Mouse (Mus musculus): ENCODE results near the gene Fam229b. TPM values are rescaled to one million over a fixed set of nuclear protein-coding genes. Genes with fewer than 3 reads are reported as not detected.

Gene Fam229b
- 10 to 100 TPM; 13.1 to 14.5 TPM for total RNA-seq (2021)
- long read RNA-seq, partial matches to known transcripts, result 1 of 8 reads
- long read RNA-seq, other reads (novel, unspliced or antisense), result 1 of 8 reads

DNA sequence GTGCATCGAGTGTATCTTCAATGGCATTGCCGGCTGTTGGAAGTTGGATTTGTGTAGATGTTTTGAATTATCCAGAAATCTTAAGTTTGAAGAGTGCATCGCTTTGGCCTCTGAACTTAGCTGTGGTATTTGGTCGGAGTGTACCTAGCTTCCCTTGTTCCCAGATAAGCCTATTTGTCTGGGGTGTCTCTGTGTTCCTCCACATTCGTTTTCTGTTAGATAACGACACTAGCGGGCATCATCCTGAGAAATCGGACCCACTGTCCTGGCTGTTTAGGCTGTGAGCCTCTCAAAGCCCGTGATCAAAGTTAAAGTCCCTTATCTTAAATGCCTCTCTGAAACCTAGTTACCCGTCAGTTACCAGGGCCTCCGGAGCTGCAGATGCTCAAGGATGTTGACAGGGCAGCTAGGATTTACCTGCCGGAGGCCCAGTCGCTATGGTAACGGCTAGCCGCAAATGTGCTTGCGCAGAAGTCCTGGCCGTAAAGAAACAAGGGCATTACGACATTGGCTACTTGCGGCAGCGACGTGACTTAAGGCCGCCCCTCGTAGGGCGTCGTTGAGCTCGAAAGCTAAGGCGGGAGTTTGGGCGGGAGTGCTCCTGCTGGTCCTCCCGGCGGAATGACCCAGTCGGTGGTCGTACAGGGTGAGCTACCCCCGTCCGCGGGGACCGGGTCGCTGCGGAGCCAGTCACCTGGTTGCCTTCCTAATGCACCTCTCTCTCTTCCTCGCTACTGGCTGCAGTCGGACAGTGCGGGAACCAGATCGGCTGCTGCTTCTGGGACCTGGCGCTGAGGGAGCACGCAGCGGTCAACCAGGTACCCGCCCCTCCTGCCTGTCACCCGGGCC lies at the start of gene Fam229b, which contains the start of gene Tube1:
Gene Fam229b, minus strand, starts transcription at position 453 of the 849 bp plus-strand sequence.
Gene Tube1, plus strand, starts transcription at position 515 of the 849 bp plus-strand sequence.
- DNase-seq (ENCODE audit: low spot score in 2 of 2), result peak; percentile 92

- no peak for DNase-seq (ENCODE audit: low spot score in 2 of 2)
Measured at GRCm38 (mm10) chr10:39176981-39177380, 43.3 kb upstream of the Fam229b start.

GRCm38 (mm10) chr10:39173077-39173476 lies 39.4 kb upstream of the Fam229b start:
- peak in 1 of 2 experiments; percentile 46 for DNase-seq (ENCODE audit: low spot score in 2 of 2)

DNA sequence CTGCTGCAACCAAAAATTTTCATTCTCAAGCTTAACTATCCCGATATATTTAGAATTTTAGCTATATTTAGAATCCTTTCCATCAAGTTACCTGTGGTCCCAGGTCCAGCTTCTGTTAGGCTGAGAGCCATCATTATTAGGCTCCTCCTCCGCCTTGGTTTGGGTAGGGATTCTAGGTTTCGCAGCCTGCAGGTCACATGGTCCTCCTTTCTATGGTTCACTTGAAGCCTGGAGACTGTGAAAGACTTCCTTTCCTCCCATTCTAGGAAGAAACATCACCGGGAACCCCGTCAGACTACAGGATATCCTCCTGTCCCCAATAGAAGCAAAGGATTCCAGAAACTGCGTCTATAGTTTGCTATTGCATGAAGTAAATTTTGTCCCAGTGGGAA lies 38.8 kb upstream of the Fam229b start:
- DNase-seq (ENCODE audit: low spot score in 2 of 2), result no peak

DNA sequence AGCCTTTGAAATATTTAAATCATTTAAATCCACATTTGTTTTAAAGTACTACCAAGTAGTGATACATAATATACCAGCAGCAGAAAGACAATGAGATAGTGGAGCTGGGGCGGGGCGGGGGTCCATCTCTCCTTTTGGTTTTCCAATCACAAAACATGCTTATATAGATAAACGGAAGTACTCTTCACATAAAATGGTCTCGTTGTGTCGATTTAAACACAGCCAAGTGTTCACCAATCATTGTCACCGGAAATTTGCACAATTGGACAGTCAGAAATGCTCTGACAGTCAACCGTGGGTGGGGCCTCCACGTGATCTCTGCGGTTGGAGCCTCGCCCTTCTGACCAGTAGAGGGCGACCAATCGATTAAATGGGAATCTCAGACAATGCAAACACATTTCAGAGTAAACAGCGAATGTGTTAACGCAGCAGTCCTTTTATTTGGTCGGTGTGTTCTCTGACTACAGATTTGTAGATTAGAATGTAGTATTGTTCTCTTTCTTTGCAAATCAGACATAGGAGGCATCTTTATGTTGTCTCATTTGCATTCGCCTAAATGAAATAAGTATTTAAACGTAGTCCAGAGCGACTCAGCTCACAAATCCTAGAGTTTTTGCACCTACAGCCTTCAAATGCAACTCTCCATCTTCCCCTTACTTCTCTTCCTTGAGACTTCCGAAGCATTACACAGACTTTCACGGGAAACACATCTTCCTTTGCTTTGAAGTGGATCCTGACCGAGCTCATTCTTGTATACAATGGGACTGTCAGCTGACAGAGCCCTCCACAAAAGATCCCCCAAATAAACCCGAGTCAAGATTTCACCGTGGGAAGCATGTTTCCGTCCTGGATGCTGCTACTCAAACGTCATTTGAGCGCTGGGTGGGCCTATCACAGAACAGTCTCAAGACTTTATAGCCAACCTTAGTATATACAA lies 38.2 kb upstream of the Fam229b start:
- peak; percentile 89 to 92 for DNase-seq (ENCODE audit: low spot score in 2 of 2)

GRCm38 (mm10) chr10:39171134-39171533 lies 37.4 kb upstream of the Fam229b start:
- DNase-seq (ENCODE audit: low spot score in 2 of 2), result peak; percentile 96 to 97

- peak in 1 of 2 experiments; percentile 26 for DNase-seq (ENCODE audit: low spot score in 2 of 2)
Measured at GRCm38 (mm10) chr10:39170706-39171105, 37.0 kb upstream of the Fam229b start.

DNA sequence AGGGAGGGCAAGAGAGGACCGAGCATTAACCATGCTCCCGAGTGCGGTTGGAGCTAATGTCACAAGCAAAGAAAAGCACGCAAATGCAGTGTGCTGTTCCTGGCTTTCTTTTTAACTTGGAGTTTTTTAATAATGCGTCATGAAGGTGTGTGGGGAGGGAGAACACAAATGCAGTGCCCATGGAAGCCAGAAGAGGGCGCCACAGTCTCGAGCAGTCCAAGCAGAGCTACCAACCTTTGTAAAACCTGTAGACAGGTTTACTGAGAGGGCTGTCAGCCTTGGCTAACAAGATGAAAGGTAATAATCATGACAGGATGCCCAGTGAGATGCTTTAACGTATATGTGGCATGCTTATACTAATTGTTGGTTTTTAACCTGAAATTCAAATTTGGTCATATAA lies 36.5 kb upstream of the Fam229b start:
- peak; percentile 86 to 88 for DNase-seq (ENCODE audit: low spot score in 2 of 2)

DNA sequence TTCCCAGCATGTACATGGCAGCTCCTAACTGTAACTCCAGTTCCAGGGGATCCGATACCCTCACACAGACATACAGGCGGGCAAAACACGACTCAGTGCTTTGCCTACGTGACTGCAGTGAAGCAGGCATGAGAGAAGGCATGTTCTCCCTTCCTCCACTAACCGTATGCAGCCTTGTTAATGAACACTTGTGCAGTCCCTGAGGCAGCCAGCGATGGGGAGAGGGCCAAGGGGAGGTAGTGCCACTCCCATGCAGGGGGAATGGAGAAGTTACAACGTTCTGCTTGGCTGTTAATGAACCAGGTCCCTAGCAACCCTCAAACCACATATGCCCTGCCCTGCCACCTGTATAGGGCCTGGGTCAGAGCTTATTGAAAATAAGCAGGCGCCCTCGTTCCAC lies 35.9 kb upstream of the Fam229b start:
- DNase-seq (ENCODE audit: low spot score in 2 of 2), result peak in 1 of 2 experiments; percentile 33

- DNase-seq (ENCODE audit: low spot score in 2 of 2), result no peak
Measured at GRCm38 (mm10) chr10:39167611-39168010, 33.9 kb upstream of the Fam229b start.

- peak; percentile 51 to 68 for DNase-seq (ENCODE audit: low spot score in 2 of 2)
Measured at GRCm38 (mm10) chr10:39165632-39166115, 32.0 kb upstream of the Fam229b start.

DNA sequence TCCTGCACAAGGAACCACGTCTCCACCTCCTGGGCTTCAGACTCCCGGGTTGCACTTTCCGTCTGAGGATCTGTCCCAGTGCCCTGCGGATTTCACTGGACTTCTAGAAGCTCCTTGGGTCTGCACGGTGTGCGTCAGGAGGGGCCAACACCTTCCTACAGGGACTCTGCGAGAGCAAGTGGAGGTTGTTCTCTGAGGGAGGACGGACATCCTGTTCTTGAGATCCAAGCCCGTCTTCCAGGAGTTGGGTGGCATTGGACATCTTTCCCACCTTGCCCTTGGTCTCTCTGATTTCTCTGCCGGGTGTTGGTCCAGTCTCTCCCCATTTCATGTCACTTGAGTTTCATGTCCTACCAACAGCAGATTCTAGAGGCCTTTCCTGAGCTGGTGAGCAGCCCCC lies 30.0 kb upstream of the Fam229b start, which contains the start of gene Ccn6:
Gene Ccn6, minus strand, starts transcription at position 101 of the 400 bp plus-strand sequence.
- no peak for DNase-seq (ENCODE audit: low spot score in 2 of 2)

DNA sequence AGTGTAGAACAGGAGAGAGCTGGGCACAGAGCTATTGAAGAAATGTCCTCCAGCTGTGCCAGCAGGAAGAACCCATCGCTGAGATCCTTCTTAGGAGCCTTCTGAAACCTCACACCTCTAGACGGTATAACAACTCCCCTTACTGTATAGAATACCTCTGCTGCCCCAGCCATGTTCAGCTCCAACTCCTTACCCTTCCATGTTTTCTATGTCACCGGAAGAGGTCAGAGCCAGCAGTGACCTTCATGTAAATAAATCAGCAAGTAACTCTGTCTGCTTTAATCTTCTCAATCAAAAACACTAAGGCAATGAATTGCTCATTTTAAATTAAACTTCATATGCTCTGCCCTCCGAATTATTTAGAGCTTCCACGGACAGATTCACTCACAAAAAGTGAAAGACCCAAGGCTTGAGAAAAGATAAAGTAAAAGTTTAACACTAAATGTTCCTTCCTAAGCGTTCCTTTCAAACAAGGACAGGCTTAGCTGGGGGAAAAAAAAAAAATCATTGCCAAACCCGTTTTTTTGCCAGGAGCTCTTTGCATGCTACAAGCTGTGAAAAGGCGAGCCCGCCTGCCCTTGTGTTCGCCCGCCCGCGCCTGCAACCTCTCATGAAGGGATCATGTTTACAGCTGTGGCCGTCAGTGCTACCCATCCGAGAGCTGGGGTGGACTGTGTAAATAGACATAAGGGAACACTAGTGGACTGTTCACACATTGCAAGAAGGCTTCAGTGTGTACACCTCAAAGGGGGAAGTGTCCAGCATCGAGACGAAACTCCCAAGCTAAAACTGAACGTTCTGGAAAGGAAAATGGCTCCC lies 29.2 kb upstream of the Fam229b start:
- peak in 1 of 2 experiments; percentile 24 for DNase-seq (ENCODE audit: low spot score in 2 of 2)

DNA sequence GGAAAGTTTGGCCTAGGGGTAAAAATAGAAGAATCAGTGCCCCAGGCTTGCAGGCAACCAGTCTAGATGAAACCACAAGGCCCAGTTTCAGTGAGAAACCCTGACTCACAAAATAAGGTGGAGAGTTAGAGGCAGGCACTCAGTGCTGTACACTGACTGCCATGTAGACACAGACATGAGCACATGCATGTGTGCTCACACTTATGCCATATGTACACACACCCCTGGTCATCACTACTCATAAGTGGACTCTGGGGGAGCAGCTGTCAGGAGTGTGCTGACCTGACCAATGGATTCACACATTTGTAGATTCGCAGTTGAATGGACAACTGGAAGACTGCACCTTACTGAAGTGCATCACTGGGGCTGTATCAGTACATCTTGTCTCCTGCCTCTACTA lies 27.7 kb upstream of the Fam229b start:
- no peak for DNase-seq (ENCODE audit: low spot score in 2 of 2)

DNA sequence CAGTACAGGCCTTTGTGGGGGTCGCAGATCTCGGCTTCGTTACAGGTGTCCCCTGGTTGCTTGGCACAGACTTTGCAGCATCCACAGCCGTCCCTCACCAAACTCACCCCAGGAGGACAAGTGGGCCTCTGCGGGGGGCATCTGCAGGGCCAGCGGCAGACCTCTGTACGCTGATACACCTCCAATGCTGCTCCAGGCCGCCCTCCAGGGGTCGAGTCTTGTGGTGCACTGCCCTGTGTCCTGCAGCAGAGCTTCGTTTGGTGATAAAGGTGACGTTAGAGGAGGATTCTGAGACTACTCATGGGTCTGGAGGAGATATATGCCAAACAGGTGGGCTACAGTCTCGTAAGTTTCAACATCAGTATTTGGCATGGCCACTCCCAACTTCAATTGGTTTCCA lies 24.6 kb upstream of the Fam229b start:
- no peak for DNase-seq (ENCODE audit: low spot score in 2 of 2)

GRCm38 (mm10) chr10:39157321-39157720 lies 23.6 kb upstream of the Fam229b start:
- DNase-seq (ENCODE audit: low spot score in 2 of 2), result no peak

GRCm38 (mm10) chr10:39156719-39157118 lies 23.0 kb upstream of the Fam229b start:
- no peak for DNase-seq (ENCODE audit: low spot score in 2 of 2)

GRCm38 (mm10) chr10:39142216-39142615 lies 8.5 kb upstream of the Fam229b start:
- no peak for DNase-seq (ENCODE audit: low spot score in 2 of 2)

- DNase-seq (ENCODE audit: low spot score in 2 of 2), result no peak
Measured at GRCm38 (mm10) chr10:39141401-39141800, 7.7 kb upstream of the Fam229b start.

- DNase-seq (ENCODE audit: low spot score in 2 of 2), result no peak
Measured at GRCm38 (mm10) chr10:39140843-39141242, 7.1 kb upstream of the Fam229b start.

All from layer of hippocampus, postnatal 10 days (tissue).